Mouse (Mus musculus): Measurements from ENCODE around the gene Mgat4d.
"Not testable (repeated sequence)": the region's sequence is repeated elsewhere in the genome, so short reads cannot be mapped to it uniquely, and the experiment has no call there.

The Mgat4d gene

DNA sequence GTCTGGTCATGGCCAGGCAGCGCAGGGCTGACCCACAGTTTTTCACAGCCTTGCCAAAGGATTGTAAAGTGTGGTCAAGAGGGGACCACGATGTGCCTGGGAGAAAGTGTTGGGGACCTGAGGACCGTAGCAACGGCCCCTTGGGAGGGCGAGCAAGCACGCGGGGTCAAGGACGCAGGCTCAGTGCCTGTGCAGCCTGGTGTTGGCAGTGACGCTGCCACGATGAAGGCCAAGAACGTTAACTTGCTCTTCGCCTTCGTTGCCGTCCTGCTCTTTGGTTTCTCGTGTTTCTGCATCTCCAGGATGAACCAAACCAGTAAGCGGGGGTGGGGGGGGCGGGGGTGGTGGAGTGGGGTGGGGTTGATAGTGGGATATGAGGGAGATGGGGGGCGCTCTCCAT lies at the start of gene Mgat4d:
Mgat4d (plus strand) TSS at position 209 of the 400 bp plus-strand sequence.
- no peak for DNase-seq

DNA sequence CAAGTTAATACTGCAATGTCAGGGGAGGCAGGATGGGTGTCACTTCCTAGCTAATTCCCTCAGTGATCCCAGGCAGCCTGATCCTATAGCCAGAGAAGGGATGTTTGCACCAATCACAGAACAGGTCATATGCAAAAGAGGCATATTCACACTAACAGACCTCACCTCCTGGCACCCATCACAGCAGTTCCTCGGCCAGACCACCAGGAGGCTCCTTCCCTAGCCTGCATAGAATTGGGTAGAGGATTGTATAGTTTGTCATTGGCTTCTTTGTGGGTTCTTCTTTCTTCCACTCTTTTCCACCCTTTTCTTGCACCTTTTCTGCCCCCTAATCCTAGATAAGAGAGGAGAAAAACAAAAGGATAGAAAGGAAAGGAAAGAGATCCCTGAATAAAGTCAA lies 48.1 kb upstream of the Mgat4d start:
- DNase-seq: no peak

DNA sequence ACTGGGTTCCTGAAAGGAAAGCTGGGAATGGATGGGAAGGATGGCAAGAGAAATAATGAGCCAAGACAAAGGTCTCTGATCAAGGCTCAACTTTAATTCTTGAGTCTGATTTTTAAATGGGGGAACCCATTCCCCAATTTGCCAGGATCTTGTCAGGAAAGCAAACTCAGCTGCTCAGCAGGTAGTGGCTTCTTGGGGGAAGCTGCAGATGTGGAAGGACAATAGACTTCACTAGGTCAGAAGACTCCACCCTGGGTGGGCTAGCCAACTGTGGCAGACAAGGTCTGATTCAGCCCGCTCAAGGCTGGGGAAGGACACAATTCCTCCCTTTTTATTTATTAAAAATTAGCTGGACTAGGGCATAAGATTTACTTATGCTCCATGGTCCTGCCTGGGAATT lies 43.3 kb upstream of the Mgat4d start:
- DNase-seq: no peak

DNA sequence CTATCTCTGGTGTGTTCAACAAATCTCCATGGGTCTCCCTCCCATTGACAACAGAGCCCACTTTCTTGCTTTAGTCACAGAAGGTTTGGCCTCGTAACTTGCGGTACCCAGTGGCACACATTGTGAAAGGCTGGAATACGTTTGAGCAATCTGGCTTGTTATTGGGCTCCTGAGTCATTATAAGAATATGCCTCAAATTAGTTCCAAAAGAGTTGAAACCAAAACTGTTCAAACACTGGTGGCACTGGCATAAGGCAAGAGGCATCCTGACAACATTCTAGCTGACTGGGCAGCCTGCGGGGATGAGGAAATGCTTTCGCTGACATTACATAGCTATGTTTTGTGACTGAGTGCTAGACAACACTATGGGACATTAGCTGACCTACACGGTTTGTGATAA lies 38.4 kb upstream of the Mgat4d start:
- no peak for DNase-seq

DNA sequence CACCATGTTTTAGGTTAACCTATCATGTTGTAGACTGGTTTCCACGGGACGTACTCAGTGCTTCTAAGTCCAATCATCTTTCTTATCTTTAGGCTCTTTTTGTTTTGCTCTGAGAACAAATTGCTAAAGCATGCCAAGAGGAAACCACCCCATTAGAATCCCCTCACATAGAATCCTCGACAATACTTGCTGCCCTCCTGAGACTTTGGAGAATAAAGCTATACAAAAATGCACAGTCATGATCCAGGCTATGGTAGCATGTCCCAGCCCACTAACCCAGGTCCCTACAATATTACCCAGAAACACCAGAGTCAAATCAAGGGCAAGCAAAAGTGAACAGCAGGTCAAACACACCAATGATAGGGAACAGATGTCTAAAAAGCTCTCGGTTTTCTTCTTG lies 33.2 kb upstream of the Mgat4d start:
- not testable (repeated sequence) for DNase-seq

DNA sequence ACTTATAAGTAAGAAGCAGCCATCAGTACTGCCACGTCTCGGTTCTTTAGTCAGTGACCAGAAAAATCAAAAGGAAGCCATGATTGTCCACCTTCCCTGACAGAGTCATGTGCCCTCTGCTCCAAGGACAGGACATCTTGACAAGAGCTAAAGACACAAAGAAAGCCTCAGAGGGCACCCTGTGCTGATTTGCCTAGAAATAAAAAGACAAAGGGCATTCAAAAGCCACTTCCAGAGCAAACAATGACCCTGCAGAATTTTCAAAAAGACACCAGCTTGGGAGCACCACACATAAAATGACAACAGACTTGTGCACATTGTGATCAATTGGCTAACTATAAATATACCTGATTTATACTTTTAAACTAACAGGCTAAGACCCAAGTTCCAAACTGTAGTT lies 32.6 kb upstream of the Mgat4d start:
- DNase-seq: no peak

DNA sequence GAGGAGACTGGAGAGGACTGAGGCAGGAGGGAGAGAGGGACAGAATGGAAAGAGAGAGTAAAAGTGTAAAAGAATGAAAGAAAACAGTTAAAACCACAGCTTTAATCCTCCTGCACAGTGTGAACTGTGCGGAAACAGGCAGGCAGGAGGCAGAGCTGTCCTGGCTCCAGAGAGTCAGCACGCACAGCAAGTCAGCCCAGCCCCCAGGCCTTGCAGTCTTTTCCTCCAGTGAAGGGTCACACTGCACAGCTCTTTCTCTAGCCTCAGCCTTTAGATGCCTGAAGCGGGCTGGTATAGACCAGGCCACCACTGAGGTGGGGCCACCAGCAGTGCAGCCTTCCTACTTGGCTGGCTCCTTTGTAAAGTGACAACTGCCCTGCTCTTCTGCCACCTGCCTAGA lies 27.7 kb upstream of the Mgat4d start:
- no peak for DNase-seq

DNA sequence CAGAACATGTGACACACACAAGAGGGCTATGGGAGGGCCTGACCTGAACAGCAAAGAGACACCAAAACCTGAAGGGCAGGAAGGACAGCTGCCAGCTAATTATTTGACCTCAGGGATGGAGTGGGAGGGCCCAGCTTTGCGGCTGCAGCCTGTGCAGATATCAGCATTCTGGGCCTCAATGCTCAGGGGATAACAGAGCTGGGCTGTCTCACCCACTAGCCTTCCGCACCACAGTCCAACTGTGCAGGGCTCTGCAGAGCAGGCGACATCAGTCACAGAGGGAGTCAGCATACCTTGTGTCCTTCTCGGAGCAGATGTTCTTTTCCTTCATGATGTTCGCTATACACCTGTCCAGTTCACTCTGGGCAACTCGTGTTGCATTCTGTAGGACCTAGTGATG lies 25.9 kb upstream of the Mgat4d start:
- DNase-seq: no peak

DNA sequence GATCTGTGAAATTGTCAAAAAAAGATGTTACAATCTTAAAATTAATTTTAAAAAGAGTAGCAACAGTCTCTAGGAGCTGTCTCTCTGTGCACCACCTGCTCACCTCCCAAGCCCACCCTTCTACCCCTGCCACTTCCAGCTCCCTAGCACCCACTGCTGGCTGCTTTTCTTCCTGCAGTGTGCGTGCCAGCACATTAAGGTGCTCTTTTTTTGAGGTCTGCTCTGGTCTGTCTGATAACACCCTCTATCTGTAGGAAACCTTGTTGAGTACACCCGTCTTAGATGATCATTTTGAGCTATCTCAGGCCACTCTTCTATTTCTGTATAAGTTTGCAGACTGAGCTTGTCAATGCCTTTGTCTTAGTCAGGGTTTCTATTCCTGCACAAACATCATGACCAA lies 25.2 kb upstream of the Mgat4d start:
- DNase-seq: no peak

DNA sequence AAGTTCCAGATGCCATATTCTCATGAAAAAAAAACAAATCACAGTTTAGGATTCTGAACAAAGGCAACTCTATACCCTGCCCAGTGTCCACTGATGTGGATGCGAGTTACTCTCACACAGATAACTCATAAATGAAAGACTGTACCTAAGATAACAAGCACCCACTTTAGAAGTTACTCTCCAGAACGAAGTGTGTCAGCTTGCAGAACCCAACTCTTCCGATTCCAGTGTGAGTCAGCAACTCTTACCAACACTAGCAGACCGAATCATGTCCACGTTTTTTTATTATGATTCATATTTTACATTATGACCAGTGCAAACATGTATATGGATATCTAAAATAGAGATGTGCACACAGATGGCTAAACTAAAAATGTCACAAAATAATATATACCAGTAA lies 20.4 kb upstream of the Mgat4d start:
- DNase-seq: no peak

DNA sequence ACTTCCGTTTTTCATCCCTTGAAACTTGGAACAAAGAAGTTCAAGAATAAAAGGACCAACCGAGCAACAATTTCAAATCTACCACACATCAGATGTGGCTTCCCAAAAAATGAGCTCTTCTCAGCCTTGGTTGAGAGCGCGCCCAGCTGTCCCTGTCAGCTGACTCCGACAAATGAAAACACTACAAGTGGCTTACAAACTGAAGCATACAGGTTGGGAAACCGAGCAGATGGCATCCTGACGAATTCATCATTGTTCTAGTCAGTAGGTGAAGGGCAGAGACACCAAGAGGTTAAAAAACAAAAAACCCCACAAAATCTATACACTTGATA lies 16.7 kb upstream of the Mgat4d start:
- no peak for DNase-seq

DNA sequence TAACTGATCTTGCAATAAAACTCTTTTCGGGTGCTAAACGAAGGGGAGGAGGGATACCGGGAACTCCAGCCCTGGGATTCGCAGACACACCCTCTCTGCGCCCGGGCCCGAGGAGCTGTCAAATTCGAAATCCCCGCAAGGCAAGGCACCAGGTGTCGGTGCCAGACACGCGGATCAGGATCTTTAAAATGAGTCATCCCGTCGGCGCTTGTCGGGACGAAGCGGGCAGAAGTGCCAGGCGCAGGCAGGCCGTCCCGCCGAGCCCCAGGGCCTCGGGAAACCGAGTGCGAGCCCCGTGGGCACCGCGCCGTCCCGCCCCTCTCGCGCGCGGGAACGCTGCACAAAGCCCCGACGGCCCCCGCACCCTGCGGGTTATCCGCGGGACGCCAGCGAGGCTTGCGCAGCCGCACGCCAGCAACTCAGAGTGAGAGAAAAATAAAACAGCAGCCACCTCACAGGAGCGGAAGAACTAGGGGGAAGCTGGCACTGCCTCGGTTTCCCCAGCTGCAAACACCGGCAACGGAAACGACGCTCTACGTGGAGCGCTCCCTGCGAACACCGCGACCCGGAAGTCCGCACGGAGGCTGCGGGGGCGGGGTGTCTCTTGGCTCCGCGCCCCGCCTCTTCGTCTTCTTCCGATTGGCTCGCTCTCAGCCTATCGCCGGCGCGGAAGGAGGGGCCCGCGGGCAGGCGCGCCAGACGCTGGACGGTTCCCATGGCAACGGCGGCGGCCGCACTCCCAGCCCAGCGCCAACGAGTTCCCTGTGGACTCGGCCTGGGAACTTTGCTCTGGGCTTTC lies 16.2 kb upstream of the Mgat4d start, which contains the start of gene Elmod2:
Elmod2 (minus strand) TSS at position 588 of the 799 bp plus-strand sequence.
- DNase-seq: peak; percentile 92 to 93

DNA sequence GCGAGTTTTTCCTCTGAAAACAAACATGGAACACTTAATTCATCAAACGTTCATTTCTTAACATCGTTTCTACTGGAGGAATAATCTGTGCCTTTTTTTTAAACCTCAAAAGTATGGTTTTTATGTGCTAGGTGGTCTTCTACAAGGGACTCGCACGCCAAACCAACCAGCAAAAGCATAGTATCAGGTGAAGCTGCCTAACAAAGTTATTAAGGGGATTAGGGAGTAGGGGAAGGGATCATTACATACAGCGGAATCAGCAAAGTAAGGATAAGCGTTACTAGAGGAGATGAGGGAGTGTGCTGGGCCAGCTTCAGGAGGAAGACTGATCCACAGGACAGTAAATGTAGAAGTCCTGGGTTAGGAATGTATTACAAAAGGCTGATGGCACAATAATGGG lies 15.4 kb upstream of the Mgat4d start:
- no peak for DNase-seq

DNA sequence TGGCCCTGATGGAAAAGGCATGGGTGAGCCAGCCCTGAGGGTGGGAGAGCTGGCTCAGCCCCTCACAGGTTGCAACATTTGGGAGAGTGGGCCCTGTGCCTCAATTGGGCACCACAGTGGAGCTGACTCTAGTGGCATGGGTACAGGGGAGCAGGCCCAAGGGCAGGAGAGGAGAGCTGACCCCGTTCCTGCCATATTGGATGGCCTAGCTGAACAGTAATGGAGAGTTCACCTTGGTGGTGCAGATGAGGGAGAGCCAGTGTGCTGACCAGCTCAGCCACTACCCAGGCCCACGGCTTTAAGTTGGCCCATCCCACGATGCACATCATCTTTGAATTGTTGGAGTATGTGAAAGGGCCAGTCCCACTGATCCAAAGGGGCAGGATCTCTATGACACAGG lies 6.2 kb upstream of the Mgat4d start:
- DNase-seq: no peak

DNA sequence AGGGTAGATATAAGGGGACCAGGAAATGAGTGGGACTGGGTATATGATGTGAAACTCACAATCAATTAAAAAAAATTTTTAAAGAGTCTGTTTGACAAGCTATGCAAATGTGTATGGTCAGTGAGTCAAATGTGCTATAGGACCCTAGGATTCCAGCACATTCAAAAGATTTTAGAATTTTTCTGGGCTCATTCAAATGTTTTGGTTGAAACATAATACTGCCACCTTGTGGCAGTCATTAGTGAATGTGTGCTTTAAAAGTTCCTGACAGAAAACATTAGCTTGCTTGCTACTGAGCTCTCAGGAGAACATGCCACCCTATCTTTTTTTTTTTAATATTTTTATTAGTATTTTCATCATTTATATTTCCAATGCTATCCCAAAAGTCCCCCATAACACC lies 5.6 kb upstream of the Mgat4d start:
- no peak for DNase-seq

DNA sequence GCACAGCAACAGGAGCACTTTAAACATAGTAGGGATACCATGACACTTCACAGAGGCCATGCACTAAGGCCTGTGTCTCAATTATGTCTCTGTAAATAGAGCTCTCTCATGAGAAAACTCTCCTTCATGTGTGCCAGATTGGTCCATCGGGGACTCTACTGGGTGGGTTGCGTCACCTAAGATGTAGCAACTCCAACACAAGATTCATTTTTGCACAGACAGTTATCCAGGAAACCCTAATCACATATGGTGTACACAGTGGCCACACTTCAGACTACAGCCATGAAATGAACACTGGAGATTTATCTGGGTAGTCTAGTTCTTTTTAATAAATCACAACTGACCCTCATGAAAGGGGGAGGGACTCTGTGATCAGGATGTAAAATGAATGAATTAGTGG lies 3.0 kb downstream of the Mgat4d start:
- no peak for DNase-seq

DNA sequence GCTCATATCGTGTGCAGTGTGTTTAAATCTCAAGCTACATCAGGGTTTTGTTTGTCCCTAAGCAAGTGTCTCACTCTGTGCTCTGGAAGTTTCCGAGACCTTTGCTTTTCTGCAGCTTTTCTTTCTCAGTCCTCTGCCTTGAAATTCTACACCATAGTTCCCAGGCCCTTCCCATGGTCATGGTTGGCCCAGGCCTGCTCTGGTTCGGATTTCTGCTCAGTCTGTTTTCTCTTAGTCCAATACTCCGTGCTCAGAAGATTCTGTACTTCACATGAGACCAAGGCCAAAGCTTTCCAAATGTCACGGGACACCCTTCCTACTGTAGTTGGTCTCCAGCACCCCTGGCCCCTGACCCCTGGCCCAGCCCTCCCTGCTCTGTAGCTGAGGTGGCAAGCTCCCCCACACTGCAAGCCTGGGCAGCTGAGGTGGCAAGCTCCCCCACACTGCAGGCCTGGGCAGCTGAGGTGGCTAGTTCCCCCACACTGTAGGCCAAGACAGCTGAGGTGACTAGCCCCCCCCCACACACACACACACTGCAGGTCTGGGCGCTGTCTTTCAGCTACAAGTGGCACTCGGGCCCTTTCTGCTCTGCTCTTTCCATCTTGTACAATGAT lies 15.0 kb downstream of the Mgat4d start:
- no peak for DNase-seq

DNA sequence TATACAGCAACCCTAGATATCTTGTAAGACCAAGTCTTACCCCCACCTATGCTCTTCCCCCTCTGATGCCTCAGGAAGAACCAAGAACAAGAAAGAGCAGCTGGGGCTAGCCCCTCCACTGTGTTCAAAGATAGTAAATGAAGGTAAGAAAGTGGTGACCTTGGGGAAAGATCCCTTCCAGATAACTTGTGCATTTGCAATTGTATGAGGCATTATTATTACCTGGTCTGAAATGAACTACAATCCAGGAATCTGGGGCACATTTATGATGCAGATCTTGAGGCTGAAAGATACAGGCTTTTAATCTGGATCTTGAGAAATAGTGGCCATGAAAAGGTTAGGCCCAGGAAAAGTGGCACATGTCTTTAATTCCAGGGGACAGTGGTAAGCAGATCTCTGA lies 29.0 kb downstream of the Mgat4d start:
- DNase-seq: no peak

DNA sequence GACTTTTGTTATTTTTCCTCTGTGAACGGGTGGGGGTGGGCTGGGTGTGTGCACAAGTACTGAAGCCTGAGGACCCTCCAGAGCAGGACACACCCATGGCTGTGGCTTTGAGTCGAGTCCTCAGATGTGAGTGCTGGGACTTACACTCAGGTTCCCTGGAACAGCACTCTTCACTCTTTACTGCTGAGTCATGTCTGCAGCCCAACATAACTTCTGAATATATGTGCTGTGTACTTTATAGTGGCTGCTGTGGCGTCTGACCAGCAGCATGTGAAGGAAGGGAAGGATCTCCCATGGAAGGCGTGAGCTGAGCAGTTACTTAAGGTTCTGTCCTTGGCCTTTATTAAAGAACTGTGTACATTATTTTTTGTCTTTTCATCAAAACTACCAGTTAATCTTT lies 31.9 kb downstream of the Mgat4d start:
- no peak for DNase-seq

DNA sequence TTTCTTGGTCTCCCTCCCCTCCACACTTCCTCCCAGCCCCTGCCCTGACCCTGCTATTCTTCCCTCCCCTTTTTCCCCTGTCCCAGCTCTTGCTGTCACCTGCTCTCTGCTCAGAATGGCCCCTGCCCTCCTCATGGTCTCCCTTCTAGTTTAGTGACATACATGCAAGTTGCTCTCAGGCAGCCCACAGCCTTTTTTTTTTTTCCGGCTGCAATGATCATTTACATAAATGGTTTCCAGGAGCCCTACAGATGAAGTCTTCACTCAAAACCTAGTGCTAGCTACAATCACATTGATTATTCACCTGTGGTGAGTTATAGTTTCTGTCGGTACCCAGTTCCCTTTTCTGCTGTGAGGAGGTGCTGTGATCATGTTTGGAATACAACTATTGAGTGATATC lies 32.7 kb downstream of the Mgat4d start:
- DNase-seq: no peak

DNA sequence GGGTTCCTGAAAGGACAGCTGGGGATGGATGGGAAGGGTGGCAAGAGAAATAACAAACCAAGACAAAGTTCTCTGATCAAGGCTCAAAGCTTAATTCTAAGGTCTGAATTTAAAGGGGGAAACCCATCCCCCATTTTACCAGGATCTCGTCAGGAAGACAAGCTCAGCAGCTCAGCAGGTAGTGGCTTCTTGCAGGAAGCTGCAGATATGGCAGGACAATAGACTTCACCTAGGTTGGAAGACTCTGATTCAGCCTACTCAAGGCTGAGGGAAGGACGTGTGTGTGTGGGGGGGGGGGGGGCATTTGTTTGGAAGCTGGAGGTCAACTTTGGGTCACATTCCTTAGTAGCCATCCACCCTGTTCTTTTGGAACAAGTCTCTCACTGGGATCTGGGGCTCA lies 34.6 kb downstream of the Mgat4d start:
- DNase-seq: no peak

DNA sequence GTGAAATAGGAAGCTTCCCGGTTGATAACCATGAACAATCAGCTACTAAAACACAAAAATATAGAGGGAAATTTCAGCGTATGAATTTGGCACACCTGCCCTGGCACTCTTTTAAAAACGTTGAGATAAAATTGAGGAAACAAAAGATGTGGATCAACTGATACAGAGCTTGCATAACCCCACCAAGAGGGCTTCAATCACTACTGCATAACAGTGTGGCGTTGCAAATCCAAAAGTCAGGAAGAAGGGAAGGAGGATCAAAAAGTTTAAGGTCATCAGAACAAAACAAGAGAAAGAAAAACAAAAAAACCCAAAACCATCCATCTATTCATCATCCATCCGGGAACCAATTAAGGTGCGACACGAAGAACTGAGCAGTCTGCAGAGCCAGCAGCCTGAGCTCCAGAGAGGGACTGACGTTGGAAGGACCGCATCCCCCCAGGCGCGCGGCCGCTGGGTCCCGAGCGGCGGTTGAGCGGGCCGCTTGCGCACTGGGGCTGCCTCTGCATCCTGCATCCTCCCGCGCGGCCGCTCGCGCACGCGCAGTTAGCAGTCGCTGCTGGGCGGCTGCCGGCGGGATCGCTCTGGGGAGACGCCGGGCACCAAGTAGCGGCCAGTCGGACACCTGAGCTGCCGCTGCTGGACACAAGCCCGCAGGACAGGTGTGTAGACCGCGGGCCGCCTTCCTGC lies 41.2 kb downstream of the Mgat4d start, which contains the start of gene Clgn:
Clgn (plus strand) TSS at position 552 of the 690 bp plus-strand sequence.
- DNase-seq: peak in 1 of 2 experiments; percentile 14

DNA sequence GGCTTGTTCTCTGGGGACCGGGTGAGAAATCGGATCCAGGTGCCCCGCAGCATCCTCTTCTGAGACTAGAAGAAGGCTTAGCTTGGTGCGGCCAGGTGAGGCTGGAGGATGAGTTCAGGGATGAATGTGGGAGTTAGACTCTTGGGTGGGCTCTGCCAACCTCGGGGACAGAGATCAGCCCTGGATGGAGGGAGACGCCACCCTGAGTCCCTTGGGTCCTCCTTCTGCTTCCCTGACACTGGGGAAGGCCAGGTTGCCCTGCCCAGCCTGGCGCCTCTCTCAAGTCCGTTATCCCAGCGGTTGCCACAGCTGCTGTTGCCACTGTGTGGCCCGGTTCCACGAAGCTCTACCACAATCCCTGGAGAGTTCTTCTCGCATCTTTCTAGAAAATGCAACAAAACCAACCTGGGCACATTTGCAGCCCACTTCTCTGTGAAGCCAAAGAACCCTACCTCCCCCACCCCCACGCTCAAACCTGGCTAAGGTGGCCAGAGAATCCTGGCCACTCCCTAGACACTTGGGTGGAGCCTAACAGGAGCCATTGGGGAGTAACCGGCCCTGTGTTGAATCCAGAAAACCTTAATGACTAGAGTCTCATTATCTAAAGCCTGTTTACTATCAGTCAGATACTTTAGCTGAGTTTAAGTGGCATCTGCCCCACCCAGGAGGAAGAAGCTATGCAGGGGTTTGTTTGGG lies 41.9 kb downstream of the Mgat4d start:
- DNase-seq: no peak

DNA sequence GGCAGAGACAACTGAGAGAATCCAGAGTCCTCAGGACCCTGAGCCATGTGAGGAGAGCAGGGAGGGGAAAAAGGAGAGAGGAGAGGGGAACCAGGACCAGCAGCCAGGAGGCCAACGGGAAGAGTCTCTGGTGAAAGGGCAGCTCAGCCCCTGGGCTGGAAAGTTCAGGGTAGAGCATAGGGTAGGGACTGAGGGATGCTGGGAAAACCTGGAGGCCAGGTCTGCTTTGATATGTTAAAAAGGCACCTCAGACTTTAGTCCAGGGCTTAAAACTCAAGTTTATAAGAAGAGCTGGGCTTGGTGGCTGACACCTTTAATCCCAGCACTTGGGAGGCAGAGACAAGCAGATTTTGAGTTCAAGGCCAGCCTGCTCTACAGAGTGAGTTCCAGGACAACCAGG lies 44.2 kb downstream of the Mgat4d start:
- DNase-seq: no peak

Data from thymus, adult 18-20 months (tissue).